Mouse (Mus musculus) stomach, embryonic 15.5 days (tissue): ENCODE data around the gene Dmrt1. TPM values are rescaled to one million over a fixed set of nuclear protein-coding genes. Genes with fewer than 3 reads are reported as not detected.

Experiments
- ATAC-seq: fragments of 200-750 bp; cut with Nextera tagmentation; 2 replicates; pipeline ENCODE4 v1.8.0; 2017; ENCODE audit warnings: low read depth, moderate number of reproducible peaks, moderate TSS enrichment; ENCODE audit not compliant: insufficient read depth, low FRiP score
- H3K27ac ChIP-seq: fragments of 300-500 bp; sonication (generic); 2 replicates; pipeline ENCODE4 v1.5.1; 2015; ENCODE audit warnings: mild to moderate bottlenecking, inconsistent platforms
- H3K27me3 ChIP-seq: fragments of 300-500 bp; sonication (generic); replicated peaks from 2 replicates; pipeline ENCODE4 v1.6.1; 2015; ENCODE audit warnings: inconsistent platforms
- H3K36me3 ChIP-seq: fragments of 300-500 bp; sonication (generic); 2 replicates; pipeline ENCODE4 v1.6.1; 2015; ENCODE audit warnings: inconsistent platforms
- H3K4me1 ChIP-seq: fragments of 300-500 bp; sonication (generic); 2 replicates; pipeline ENCODE4 v1.6.1; 2015; ENCODE audit warnings: inconsistent platforms
- H3K4me2 ChIP-seq: fragments of 300-500 bp; sonication (generic); 2 replicates; pipeline ENCODE4 v1.6.1; 2015; ENCODE audit warnings: mild to moderate bottlenecking, inconsistent platforms
- H3K4me3 ChIP-seq: fragments of 300-500 bp; sonication (generic); replicated peaks from 2 replicates; pipeline ENCODE4 v1.5.1; 2015; ENCODE audit warnings: inconsistent platforms
- H3K9ac ChIP-seq: fragments of 300-500 bp; sonication (generic); 2 replicates; pipeline ENCODE4 v1.6.1; 2015; ENCODE audit warnings: inconsistent platforms
- H3K9me3 ChIP-seq: fragments of 300-500 bp; sonication (generic); 2 replicates; pipeline ENCODE4 v1.6.1; 2016; ENCODE audit warnings: inconsistent platforms
- WGBS: fragments of 180-500 bp; shearing (Covaris S2); methylation state at CpG from one replicate; pipeline ENCODE4 v1.1.7; 2015; 5-methylcytosine and 5-hydroxymethylcytosine counted together
- polyA plus RNA-seq: library from polyadenylated mRNA; unstranded; fragments of >200 nt; fragmentation: Nextera tagmentation; extraction: Ambion mirVana; gene quantifications from 2 replicates; pipeline ENCODE4 v1.2.1, GENCODE M21; 2015

Dmrt1 gene
- polyA plus RNA-seq, 1 experiment from 2014 or later = not detected

GRCm38 (mm10) chr19:25638766-25639361 lies 133.4 kb downstream of the Dmrt1 start:
- no peak overlapping the region for H3K27ac ChIP-seq
- no peak for ATAC-seq
- 69% methylated on average over 11 of the region's 11 CpGs for WGBS
- H3K9ac ChIP-seq = no peak overlapping the region
- H3K27me3 ChIP-seq = no peaks in the 10 kb centered on the region
- H3K4me2 ChIP-seq = no peak overlapping the region
- no peaks in the 10 kb centered on the region for H3K36me3 ChIP-seq
- H3K9me3 ChIP-seq = no peaks in the 10 kb centered on the region
- H3K4me1 ChIP-seq = no peaks in the 10 kb centered on the region
- no peak overlapping the region for H3K4me3 ChIP-seq

- no peak overlapping the region for H3K4me3 ChIP-seq
- no peak overlapping the region for H3K27ac ChIP-seq
- no peaks in the 10 kb centered on the region for H3K27me3 ChIP-seq
- H3K36me3 ChIP-seq = no peaks in the 10 kb centered on the region
- H3K9ac ChIP-seq = no peak overlapping the region
- 78% methylated on average over 6 of the region's 6 CpGs for WGBS
- H3K4me1 ChIP-seq = no peaks in the 10 kb centered on the region
- no peaks in the 10 kb centered on the region for H3K9me3 ChIP-seq
- no peak for ATAC-seq
- no peak overlapping the region for H3K4me2 ChIP-seq
Measured at GRCm38 (mm10) chr19:25641786-25642185, 136.4 kb downstream of the Dmrt1 start.

GRCm38 (mm10) chr19:25647136-25647535 lies 141.7 kb downstream of the Dmrt1 start:
- Histone ChIP-seq H3K9ac (no peak overlapping the region), H3K4me2 (no peak overlapping the region), H3K9me3 (no peaks in the 10 kb centered on the region), H3K4me1 (no peaks in the 10 kb centered on the region), H3K27ac (no peak overlapping the region), H3K27me3 (no peaks in the 10 kb centered on the region), H3K4me3 (no peak overlapping the region), H3K36me3 (no peaks in the 10 kb centered on the region)
- ATAC-seq = no peak
- WGBS = 69% methylated on average over 3 of the region's 3 CpGs

- no peak overlapping the region for H3K4me2 ChIP-seq
- no peak for ATAC-seq
- H3K4me1 ChIP-seq = no peaks in the 10 kb centered on the region
- H3K27ac ChIP-seq = no peak overlapping the region
- H3K27me3 ChIP-seq = no peaks in the 10 kb centered on the region
- no peak overlapping the region for H3K4me3 ChIP-seq
- WGBS = 57% methylated on average over 4 of the region's 4 CpGs
- H3K9ac ChIP-seq = no peak overlapping the region
- H3K36me3 ChIP-seq = no peaks in the 10 kb centered on the region
- no peaks in the 10 kb centered on the region for H3K9me3 ChIP-seq
Measured at GRCm38 (mm10) chr19:25648701-25649100, 143.3 kb downstream of the Dmrt1 start.

GRCm38 (mm10) chr19:25650474-25650873 lies 145.1 kb downstream of the Dmrt1 start:
- no peak overlapping the region for H3K4me3 ChIP-seq
- H3K36me3 ChIP-seq = no peaks in the 10 kb centered on the region
- H3K27ac ChIP-seq = no peak overlapping the region
- no peaks in the 10 kb centered on the region for H3K27me3 ChIP-seq
- 60% methylated on average over 10 of the region's 10 CpGs for WGBS
- no peak overlapping the region for H3K4me2 ChIP-seq
- no peaks in the 10 kb centered on the region for H3K9me3 ChIP-seq
- H3K9ac ChIP-seq = no peak overlapping the region
- no peak for ATAC-seq
- peaks cover 4% of the 10 kb centered on the region; the same call in 1 of the 2 replicates for H3K4me1 ChIP-seq

GRCm38 (mm10) chr19:25652560-25652959 lies 147.1 kb downstream of the Dmrt1 start:
- ATAC-seq = no peak
- H3K9me3 ChIP-seq = no peaks in the 10 kb centered on the region
- no peak overlapping the region for H3K27ac ChIP-seq
- peaks cover 4% of the 10 kb centered on the region; the same call in 1 of the 2 replicates for H3K4me1 ChIP-seq
- no peaks in the 10 kb centered on the region for H3K27me3 ChIP-seq
- no peak overlapping the region for H3K4me2 ChIP-seq
- no peaks in the 10 kb centered on the region for H3K36me3 ChIP-seq
- no peak overlapping the region for H3K4me3 ChIP-seq
- H3K9ac ChIP-seq = no peak overlapping the region
- 66% methylated on average over 5 of the region's 5 CpGs for WGBS

Other genes starting within 250 kb of the Dmrt1 start
- 0.77 TPM in 2 replicates for gene Dmrt3, start 104.7 kb downstream of the Dmrt1 start, polyA plus RNA-seq
- 1.2 TPM in 2 replicates for gene Dmrt2, start 166.8 kb downstream of the Dmrt1 start, polyA plus RNA-seq